Mouse (Mus musculus) liver (tissue): Measurements from ENCODE around the gene Mbl1.

Experiments
- DNase-seq: peaks from one replicate; pipeline ENCODE4 v3.0.0-alpha.2; 2020; ENCODE audit warnings: mixed read lengths

Gene Mbl1

DNA sequence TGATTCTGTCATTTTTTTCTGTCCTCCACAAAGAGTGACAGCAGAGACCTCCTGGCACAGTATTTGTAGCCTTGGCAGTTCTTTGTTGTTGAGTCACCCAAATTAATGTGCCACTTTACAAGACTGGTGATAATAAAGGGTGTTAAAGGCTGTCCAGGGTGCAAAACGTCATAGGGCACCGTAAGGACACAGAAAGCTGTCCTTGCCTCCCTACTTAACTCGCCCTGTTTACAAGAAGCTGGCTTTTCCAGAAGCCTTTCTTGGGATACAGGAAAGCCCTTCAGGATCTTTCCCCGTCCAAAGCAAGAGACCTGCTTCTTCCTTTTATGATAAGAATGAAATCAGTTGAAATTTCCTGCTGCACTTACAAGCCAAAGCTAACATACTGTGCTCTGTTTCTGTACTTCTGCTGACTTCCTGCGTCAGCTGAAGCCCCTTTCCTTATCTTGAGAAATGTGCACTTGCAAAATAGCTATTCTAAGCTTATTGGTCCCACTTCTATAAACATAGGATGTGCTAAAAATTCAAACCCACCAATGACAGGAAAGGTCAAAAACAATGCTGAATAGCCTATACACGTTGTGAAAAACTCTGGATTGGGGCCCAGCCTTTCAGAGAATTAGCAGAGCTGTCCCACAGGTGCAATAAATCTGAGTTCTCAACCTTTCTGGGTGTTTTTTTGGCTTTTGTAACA is 46.9 kb downstream of the Mbl1 start:
- no peak for DNase-seq
